Mouse (Mus musculus) neural tube, embryonic 14.5 days (tissue): ENCODE data around the gene Bbox1. TPM values are rescaled to one million over a fixed set of nuclear protein-coding genes. Genes with fewer than 3 reads are reported as not detected.

Experiments used
- ATAC-seq: fragments of 200-750 bp; cut with Nextera tagmentation; 2 replicates; pipeline ENCODE4 v1.8.0; 2017; ENCODE audit warnings: low read depth, mild to moderate bottlenecking, moderate TSS enrichment, moderate library complexity
- H3K27ac ChIP-seq: fragments of 300-500 bp; sonication (generic); 2 replicates; pipeline ENCODE4 v1.5.1; 2014; ENCODE audit warnings: low read depth, mild to moderate bottlenecking, control low read depth, low read length, moderate library complexity, mixed read lengths
- H3K27me3 ChIP-seq: fragments of 300-500 bp; sonication (generic); 2 replicates; pipeline ENCODE4 v1.6.1; 2014; ENCODE audit warnings: low read length; ENCODE audit not compliant: control insufficient read depth, insufficient read depth
- H3K36me3 ChIP-seq: fragments of 300-500 bp; sonication (generic); 2 replicates; pipeline ENCODE4 v1.6.1; 2014; ENCODE audit warnings: low read length, mixed read lengths; ENCODE audit not compliant: control insufficient read depth, insufficient read depth
- H3K4me1 ChIP-seq: fragments of 300-500 bp; sonication (generic); 2 replicates; pipeline ENCODE4 v1.6.1; 2014; ENCODE audit warnings: low read length; ENCODE audit not compliant: control insufficient read depth, insufficient read depth
- H3K4me2 ChIP-seq: fragments of 300-500 bp; sonication (generic); 2 replicates; pipeline ENCODE4 v1.6.1; 2014; ENCODE audit warnings: mild to moderate bottlenecking, low read depth, low read length, control low read depth
- H3K4me3 ChIP-seq: fragments of 300-500 bp; sonication (generic); 2 replicates; pipeline ENCODE4 v1.5.1; 2014; ENCODE audit warnings: low read depth, low read length, control low read depth, mixed read lengths
- H3K9ac ChIP-seq: fragments of 300-500 bp; sonication (generic); replicated peaks from 2 replicates; pipeline ENCODE4 v1.6.1; 2014; ENCODE audit warnings: low read depth, mild to moderate bottlenecking, control low read depth, low read length, mixed read lengths
- H3K9me3 ChIP-seq: fragments of 300-500 bp; sonication (generic); 2 replicates; pipeline ENCODE4 v1.6.1; 2016; ENCODE audit warnings: low read length; ENCODE audit not compliant: control insufficient read depth
- WGBS: fragments of 180-500 bp; shearing (Covaris S2); extraction: QIAGEN DNeasy Blood & Tissue Kit; methylation state at CpG from one replicate; pipeline ENCODE4 v1.1.7; 2014; 5-methylcytosine and 5-hydroxymethylcytosine counted together
- polyA plus RNA-seq: library from polyadenylated mRNA; unstranded; fragments of >200 nt; fragmentation: Nextera tagmentation; extraction: Ambion mirVana; gene quantifications from 2 replicates; pipeline ENCODE4 v1.2.1, GENCODE M21; 2014

The Bbox1 gene
- polyA plus RNA-seq, 1 experiment from 2014 or later, result 0.33 TPM

- Histone ChIP-seq H3K9me3 (no peaks in the 10 kb centered on the region), H3K4me1 (no peaks in the 10 kb centered on the region), H3K27ac (no peak overlapping the region), H3K4me2 (no peak overlapping the region), H3K9ac (no peak overlapping the region), H3K27me3 (no peaks in the 10 kb centered on the region), H3K4me3 (no peak overlapping the region), H3K36me3 (no peaks in the 10 kb centered on the region)
- ATAC-seq, result no peak
Observed at GRCm38 (mm10) chr2:110225969-110226368, 88.4 kb downstream of the Bbox1 start.

GRCm38 (mm10) chr2:110222793-110223192 lies 91.6 kb downstream of the Bbox1 start:
- Histone ChIP-seq H3K27ac (no peak overlapping the region), H3K27me3 (no peaks in the 10 kb centered on the region), H3K4me3 (no peak overlapping the region), H3K4me2 (no peak overlapping the region), H3K36me3 (no peaks in the 10 kb centered on the region), H3K9me3 (no peaks in the 10 kb centered on the region), H3K4me1 (no peaks in the 10 kb centered on the region), H3K9ac (no peak overlapping the region)
- no peak for ATAC-seq
- 79% methylated on average over 2 of the region's 2 CpGs for WGBS

GRCm38 (mm10) chr2:110220492-110220891 lies 93.9 kb downstream of the Bbox1 start:
- Histone ChIP-seq H3K4me1 (no peaks in the 10 kb centered on the region), H3K4me3 (no peak overlapping the region), H3K9ac (no peak overlapping the region), H3K36me3 (no peaks in the 10 kb centered on the region), H3K9me3 (no peaks in the 10 kb centered on the region), H3K4me2 (no peak overlapping the region), H3K27ac (no peak overlapping the region), H3K27me3 (no peaks in the 10 kb centered on the region)
- WGBS, result 86% methylated on average over 1 of the region's 1 CpGs
- no peak for ATAC-seq

GRCm38 (mm10) chr2:110215685-110216058 lies 98.7 kb downstream of the Bbox1 start:
- H3K9ac ChIP-seq, result no peak overlapping the region
- no peaks in the 10 kb centered on the region for H3K36me3 ChIP-seq
- no peaks in the 10 kb centered on the region for H3K27me3 ChIP-seq
- H3K4me3 ChIP-seq, result no peak overlapping the region
- ATAC-seq, result no peak
- no peaks in the 10 kb centered on the region for H3K9me3 ChIP-seq
- H3K4me1 ChIP-seq, result no peaks in the 10 kb centered on the region
- no peak overlapping the region for H3K4me2 ChIP-seq
- H3K27ac ChIP-seq, result no peak overlapping the region
- 55% methylated on average over 3 of the region's 3 CpGs for WGBS

- Histone ChIP-seq H3K4me1 (no peaks in the 10 kb centered on the region), H3K27ac (no peak overlapping the region), H3K4me2 (no peak overlapping the region), H3K9me3 (no peaks in the 10 kb centered on the region), H3K36me3 (no peaks in the 10 kb centered on the region), H3K4me3 (no peak overlapping the region), H3K27me3 (no peaks in the 10 kb centered on the region), H3K9ac (no peak overlapping the region)
- no peak for ATAC-seq
- WGBS, result 53% methylated on average over 9 of the region's 9 CpGs
Observed at GRCm38 (mm10) chr2:110214991-110215684, 99.2 kb downstream of the Bbox1 start.

- Histone ChIP-seq H3K4me2 (no peak overlapping the region), H3K9ac (no peak overlapping the region), H3K4me1 (no peaks in the 10 kb centered on the region), H3K4me3 (no peak overlapping the region), H3K27ac (no peak overlapping the region), H3K27me3 (no peaks in the 10 kb centered on the region), H3K9me3 (no peaks in the 10 kb centered on the region), H3K36me3 (no peaks in the 10 kb centered on the region)
- ATAC-seq, result no peak
- WGBS, result 93% methylated on average over 4 of the region's 4 CpGs
Observed at GRCm38 (mm10) chr2:110214278-110214677, 100.1 kb downstream of the Bbox1 start.

Other genes starting within 250 kb of the Bbox1 start
- gene Fibin, start 48.6 kb upstream of the Bbox1 start, polyA plus RNA-seq, result 8.2 and 17.0 TPM in 2 replicates